Mouse (Mus musculus) erythroblast, embryonic 14.5 days (primary cell): ENCODE measurements at regions not wholly inside any gene's neighbourhood (a gene's known extent, or its start where the extent isn't known, plus 50 kb on each side); places are given as distances from the start of the nearest gene placed in this dataset.

Experiments
- GATA1 ChIP-seq: IDR thresholded peaks from 2 replicates; pipeline ENCODE4 v1.6.1; 2012; ENCODE audit warnings: low read length, inconsistent platforms, mixed read lengths
- TAL1 ChIP-seq: IDR thresholded peaks from 3 replicates; pipeline ENCODE4 v1.6.1; 2012; ENCODE audit warnings: low read length, inconsistent platforms, mixed read lengths

GRCm38 (mm10) chr14:25032899-25033298 is 426.1 kb upstream of the Zmiz1 start:
- no peak for TF ChIP-seq TAL1
- no peak for TF ChIP-seq GATA1
